Mouse (Mus musculus) megakaryocyte, embryonic 14.5 days (primary cell): Measurements from ENCODE around the gene Dab1. TPM values are rescaled to one million over a fixed set of nuclear protein-coding genes. Genes with fewer than 3 reads are reported as not detected.

ENCODE experiments used
- H3K27me3 ChIP-seq: replicated peaks from 2 replicates; pipeline ENCODE3; 2012; ENCODE audit warnings: inconsistent platforms
- H3K36me3 ChIP-seq: replicated peaks from 2 replicates; pipeline ENCODE3; 2012; ENCODE audit warnings: low read length, inconsistent platforms, mixed read lengths
- H3K4me1 ChIP-seq: 2 replicates; pipeline ENCODE4 v1.6.1; 2012; ENCODE audit warnings: inconsistent platforms
- H3K4me3 ChIP-seq: replicated peaks from 2 replicates; pipeline ENCODE3; 2012; ENCODE audit warnings: moderate library complexity, mild to moderate bottlenecking, inconsistent platforms
- H3K9me3 ChIP-seq: 2 replicates; pipeline ENCODE4 v1.6.1; 2012; ENCODE audit warnings: inconsistent platforms
- FLI1 ChIP-seq: IDR thresholded peaks from 2 replicates; pipeline ENCODE4 v1.6.1; 2012; ENCODE audit warnings: low read length, inconsistent platforms, mixed read lengths
- GATA1 ChIP-seq: IDR thresholded peaks from 3 replicates; pipeline ENCODE4 v1.6.1; 2012; ENCODE audit warnings: mixed read lengths, low read length, inconsistent platforms, borderline replicate concordance
- polyA plus RNA-seq: library from polyadenylated mRNA; stranded (reverse); fragments of >175 nt; gene quantifications from 2 replicates; pipeline ENCODE4 v1.2.3, GENCODE M21; 2012; ENCODE audit warnings: low replicate concordance; ENCODE audit not compliant: insufficient read depth

The Dab1 gene
- polyA plus RNA-seq, 1 experiment, result not detected

- no peak for TF ChIP-seq GATA1
- no peak for TF ChIP-seq FLI1
- H3K27me3 ChIP-seq, result no peaks in the 10 kb centered on the region
- peaks cover 15% of the 10 kb centered on the region for H3K9me3 ChIP-seq
- no peak overlapping the region for H3K4me3 ChIP-seq
- H3K36me3 ChIP-seq, result no peaks in the 10 kb centered on the region
- no peaks in the 10 kb centered on the region for H3K4me1 ChIP-seq
These were observed 1048.9 kb downstream of the Dab1 start for GRCm38 (mm10) chr4:104668061-104668460.

DNA sequence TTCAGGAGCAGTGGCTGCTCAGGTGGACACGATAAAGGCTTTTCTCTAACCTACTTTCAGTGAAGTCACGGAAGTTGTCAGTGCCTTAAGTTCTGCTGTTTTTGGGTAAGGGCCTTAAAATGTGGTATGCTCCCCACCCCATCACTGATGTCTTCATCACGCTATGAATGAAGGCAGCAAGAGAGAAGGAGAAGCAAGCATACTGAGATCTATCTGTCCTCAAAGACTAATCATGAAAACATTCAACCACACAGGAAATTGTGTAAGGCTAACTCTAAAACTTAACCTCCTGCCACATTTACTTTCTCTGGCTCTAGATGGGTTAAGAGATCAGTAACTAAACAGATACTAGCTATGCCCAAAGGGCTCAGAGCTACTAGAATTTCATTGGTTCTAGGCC lies 1050.2 kb downstream of the Dab1 start:
- no peaks in the 10 kb centered on the region for H3K4me1 ChIP-seq
- TF ChIP-seq GATA1 (no peak), FLI1 (no peak)
- no peaks in the 10 kb centered on the region for H3K36me3 ChIP-seq
- no peak overlapping the region for H3K4me3 ChIP-seq
- peaks cover 16% of the 10 kb centered on the region for H3K9me3 ChIP-seq
- no peaks in the 10 kb centered on the region for H3K27me3 ChIP-seq

DNA sequence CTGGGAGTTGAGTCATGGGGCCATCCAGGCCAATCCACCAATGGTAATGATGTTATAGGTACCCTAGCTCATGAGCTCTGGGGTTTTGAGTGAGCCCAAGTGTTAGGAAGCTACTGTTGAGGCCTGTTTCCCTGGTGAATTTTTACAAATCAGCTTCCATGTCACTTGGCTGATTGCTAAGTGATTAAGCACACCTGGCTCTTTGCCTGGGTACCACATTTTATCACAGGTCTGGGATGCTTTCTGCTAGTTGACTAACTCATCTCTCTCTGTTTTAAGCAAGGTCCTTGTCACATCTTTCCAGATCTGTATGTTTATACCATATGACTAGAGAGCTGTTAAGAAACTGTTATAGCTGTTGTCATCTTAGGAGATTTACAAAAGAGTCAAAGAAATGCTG lies 1051.6 kb downstream of the Dab1 start:
- TF ChIP-seq FLI1 (no peak), GATA1 (no peak)
- H3K4me1 ChIP-seq, result no peaks in the 10 kb centered on the region
- peaks cover 27% of the 10 kb centered on the region for H3K9me3 ChIP-seq

DNA sequence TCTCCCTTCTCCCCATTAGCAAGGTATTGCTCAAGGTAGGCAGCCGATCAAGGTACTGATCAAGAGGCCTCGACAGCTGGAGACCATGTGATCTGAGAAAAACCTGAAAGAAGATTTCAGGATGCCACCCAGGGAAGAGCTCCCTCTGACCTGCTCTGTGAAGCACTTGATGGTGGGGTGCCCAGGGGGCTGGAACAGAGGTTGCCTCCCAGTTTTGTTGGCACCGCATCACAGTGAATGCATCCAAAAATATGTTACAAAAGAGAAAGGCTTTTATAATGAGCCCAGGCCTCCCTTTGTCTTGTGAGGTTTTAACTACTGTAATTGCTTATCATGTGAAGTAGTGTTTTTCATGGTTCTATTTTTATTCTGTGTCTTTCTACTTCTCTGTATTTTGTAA lies 1054.2 kb downstream of the Dab1 start:
- peaks cover 39% of the 10 kb centered on the region for H3K9me3 ChIP-seq
- H3K4me3 ChIP-seq, result no peak overlapping the region
- H3K27me3 ChIP-seq, result no peaks in the 10 kb centered on the region
- no peaks in the 10 kb centered on the region for H3K36me3 ChIP-seq
- TF ChIP-seq GATA1 (no peak), FLI1 (no peak)
- H3K4me1 ChIP-seq, result no peaks in the 10 kb centered on the region

More for the DNA sequence above, 1051.6 kb downstream of the Dab1 start:
- Histone ChIP-seq H3K27me3 (no peaks in the 10 kb centered on the region), H3K36me3 (no peaks in the 10 kb centered on the region), H3K4me3 (no peak overlapping the region)

DNA sequence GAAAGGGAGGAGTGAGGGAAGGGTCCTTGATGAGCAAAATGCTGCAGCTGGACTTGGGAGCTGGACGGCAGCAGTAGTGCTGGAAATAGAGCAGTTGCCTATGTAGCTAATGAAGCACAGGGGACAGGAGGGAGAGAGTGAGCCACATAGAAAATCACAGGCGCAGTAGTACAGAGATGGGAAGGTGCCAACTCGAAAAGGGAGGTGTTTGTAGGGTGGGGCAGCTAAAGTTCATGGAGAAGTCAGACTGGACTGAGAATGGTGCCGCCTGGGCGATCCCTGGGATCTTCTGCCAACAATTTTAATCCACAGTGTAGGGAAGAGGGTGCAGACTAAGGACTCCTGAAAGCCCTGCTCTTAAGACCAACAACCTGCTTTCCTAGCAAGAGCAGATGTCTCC lies 1055.5 kb downstream of the Dab1 start:
- Histone ChIP-seq H3K4me3 (peak overlapping the region; percentile 14), H3K9me3 (peaks cover 39% of the 10 kb centered on the region), H3K27me3 (no peaks in the 10 kb centered on the region), H3K4me1 (no peaks in the 10 kb centered on the region), H3K36me3 (no peaks in the 10 kb centered on the region)
- TF ChIP-seq FLI1 (no peak), GATA1 (no peak)

DNA sequence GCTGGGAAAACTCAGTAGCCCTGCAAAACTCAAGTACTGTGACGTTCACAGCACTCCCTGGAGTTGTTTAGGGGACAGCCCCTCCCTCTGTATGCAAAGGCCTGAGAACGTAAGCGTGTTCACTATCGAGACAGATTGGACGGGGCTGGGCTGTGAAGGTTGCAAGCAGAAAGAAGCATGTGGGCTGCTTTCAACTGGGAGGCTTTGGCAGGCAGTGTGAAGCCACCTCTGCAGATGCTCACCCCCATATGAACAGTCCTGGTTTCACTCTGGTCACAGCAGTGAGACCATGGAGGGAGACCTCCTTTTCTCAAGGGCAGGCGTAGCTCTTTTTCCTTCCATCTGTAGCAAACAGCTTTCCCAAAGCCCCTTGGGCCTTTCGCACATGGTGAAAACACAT lies 1059.1 kb downstream of the Dab1 start:
- peaks cover 61% of the 10 kb centered on the region for H3K9me3 ChIP-seq
- H3K4me3 ChIP-seq, result no peak overlapping the region
- H3K27me3 ChIP-seq, result no peaks in the 10 kb centered on the region
- H3K36me3 ChIP-seq, result no peaks in the 10 kb centered on the region
- no peak for TF ChIP-seq FLI1
- H3K4me1 ChIP-seq, result no peaks in the 10 kb centered on the region

DNA sequence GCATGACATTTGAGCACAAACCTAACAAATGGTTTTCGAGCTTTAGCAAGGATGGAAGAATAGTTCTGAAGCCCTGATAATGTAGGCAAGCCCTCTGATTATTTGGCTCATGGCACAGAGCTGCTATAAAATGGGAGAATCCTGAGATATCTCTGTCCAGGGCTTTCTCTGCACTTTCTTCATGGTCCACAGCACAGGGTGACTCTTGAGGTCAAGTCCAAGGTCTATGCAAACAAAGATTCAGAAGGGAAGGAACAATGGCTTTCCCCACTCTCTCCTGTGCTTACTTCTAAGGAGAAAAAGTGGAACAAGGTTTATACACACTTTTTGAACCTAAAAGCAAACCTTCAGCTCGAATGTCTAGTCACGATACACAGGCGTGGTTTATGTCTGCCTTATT lies 1061.3 kb downstream of the Dab1 start:
- Histone ChIP-seq H3K4me3 (no peak overlapping the region), H3K36me3 (no peaks in the 10 kb centered on the region), H3K9me3 (peaks cover 71% of the 10 kb centered on the region), H3K4me1 (no peaks in the 10 kb centered on the region), H3K27me3 (no peaks in the 10 kb centered on the region)
- no peak for TF ChIP-seq FLI1
- no peak for TF ChIP-seq GATA1

DNA sequence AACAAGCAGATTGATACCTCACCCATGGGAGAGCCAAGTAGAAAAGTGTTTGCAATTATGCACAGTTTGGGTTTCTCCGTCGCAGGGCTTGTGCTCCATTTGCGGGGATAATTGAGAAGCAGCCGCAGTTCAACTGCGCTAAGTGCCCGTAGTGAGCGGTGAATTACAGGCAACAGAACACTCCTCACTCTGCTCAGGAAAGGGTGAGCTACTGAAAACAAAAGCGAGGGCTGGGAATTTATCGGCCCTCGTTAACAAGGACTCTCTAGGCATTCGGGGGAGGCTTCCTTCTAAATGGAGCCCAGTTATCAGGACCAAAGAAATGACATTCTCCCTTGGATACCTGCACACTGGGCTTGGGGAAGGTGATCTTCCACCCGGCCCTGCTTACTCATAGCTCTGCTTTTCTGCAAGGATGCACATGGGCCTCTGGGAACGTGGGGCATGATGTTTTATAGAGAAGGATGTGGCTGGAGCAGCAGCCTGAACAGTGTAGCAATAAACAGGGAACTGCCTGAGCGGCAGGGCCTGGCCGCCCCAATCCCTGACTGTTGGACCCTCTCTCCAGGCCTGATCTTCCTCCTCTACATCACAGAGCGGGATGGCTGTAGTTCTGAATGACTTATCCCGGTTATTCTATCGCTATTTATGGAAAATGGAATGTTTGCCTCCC lies 1067.1 kb downstream of the Dab1 start:
- Histone ChIP-seq H3K27me3 (no peaks in the 10 kb centered on the region), H3K4me1 (no peaks in the 10 kb centered on the region), H3K36me3 (no peaks in the 10 kb centered on the region), H3K9me3 (peaks cover 72% of the 10 kb centered on the region), H3K4me3 (no peak overlapping the region)
- TF ChIP-seq FLI1 (no peak), GATA1 (no peak)

DNA sequence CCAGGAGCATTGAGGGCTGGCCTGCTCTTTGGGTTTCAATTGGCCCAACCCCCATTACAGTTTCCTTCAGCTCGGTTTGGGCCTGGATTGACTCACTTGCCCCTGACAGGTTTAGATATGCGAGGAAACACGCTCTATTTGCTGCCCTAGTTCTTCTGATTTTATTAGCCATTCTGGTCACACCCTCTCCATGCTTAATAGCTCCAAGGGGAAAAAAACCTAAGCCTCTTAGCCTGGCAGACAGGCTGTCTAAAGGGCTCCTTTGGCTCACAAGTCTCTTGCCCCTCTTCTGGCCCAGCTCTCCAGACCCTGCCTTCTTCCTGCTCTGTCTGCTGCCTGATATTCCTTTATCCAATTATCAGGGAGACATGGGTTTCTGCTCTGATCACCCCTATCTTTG lies 1069.9 kb downstream of the Dab1 start:
- Histone ChIP-seq H3K4me1 (no peaks in the 10 kb centered on the region), H3K36me3 (no peaks in the 10 kb centered on the region), H3K27me3 (no peaks in the 10 kb centered on the region), H3K4me3 (no peak overlapping the region), H3K9me3 (peaks cover 60% of the 10 kb centered on the region)
- TF ChIP-seq GATA1, result no peak
- no peak for TF ChIP-seq FLI1

GRCm38 (mm10) chr4:104691026-104691425 lies 1071.9 kb downstream of the Dab1 start:
- Histone ChIP-seq H3K27me3 (no peaks in the 10 kb centered on the region), H3K4me1 (no peaks in the 10 kb centered on the region), H3K4me3 (no peak overlapping the region), H3K36me3 (no peaks in the 10 kb centered on the region), H3K9me3 (peaks cover 55% of the 10 kb centered on the region)
- no peak for TF ChIP-seq GATA1
- TF ChIP-seq FLI1, result no peak

DNA sequence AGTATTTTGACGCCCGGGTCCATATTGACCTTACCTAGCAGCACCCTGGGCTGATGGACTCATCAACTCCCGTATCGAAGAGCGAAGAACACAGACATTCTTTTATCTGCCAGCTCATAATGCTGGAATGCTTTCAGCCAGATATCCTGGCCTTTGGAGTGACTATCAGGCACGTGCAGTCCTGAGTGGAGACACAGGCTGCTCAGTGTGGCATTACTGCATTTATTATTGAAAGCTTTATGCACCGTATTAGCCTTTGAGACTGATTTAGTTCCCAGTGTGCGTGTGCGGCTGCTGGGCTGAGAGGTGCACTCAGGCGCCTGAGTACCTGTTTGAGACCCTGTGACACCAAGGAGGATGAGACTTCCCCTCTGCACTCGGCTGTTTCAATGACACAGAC lies 1075.0 kb downstream of the Dab1 start:
- Histone ChIP-seq H3K27me3 (no peaks in the 10 kb centered on the region), H3K36me3 (no peaks in the 10 kb centered on the region), H3K9me3 (peaks cover 61% of the 10 kb centered on the region), H3K4me3 (no peak overlapping the region), H3K4me1 (no peaks in the 10 kb centered on the region)
- TF ChIP-seq FLI1 (no peak), GATA1 (no peak)
